Mouse (Mus musculus) erythroblast, embryonic 14.5 days (primary cell): Measurements from ENCODE around the gene Dusp28.

Source experiments
- GATA1 ChIP-seq: IDR thresholded peaks from 2 replicates; pipeline ENCODE4 v1.6.1; 2012; ENCODE audit warnings: low read length, inconsistent platforms, mixed read lengths
- TAL1 ChIP-seq: IDR thresholded peaks from 3 replicates; pipeline ENCODE4 v1.6.1; 2012; ENCODE audit warnings: low read length, inconsistent platforms, mixed read lengths

DNA sequence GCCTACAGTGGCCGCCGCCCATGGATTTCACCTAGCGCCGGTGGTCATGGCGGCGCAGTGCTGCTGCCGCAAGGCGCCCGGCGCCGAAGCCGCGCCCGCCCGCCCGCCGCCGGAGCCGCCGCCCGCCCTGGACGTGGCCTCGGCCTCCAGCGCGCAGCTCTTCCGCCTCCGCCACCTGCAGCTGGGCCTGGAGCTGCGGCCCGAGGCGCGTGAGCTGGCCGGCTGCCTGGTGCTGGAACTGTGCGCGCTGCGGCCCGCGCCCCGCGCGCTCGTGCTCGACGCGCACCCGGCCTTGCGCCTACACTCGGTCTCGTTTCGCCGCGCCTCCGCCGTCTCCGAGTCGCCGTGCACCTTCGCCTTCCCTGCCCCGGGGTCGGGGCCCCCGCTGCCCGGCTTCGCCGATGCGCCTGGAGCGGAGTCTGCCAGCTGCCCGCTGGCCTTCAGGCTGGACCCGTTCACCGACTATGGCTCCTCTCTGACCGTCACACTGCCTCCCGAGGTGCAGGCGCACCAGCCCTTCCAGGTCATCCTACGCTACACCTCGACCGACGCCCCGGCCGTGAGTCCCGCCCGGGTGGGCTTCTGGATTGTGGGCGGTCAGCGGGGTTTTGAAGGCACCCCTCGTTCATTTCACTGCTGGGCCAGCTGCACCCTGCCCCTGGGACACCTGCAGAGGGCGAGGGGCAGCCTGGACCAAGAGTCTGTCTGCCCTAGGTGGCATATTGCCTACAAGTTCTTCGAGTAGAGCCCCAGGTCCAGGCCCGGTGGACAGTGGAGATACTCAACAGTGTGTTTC, 4.3 kb downstream of the Dusp28 start:
- TF ChIP-seq GATA1 (no peak), TAL1 (no peak)
